Mouse (Mus musculus) kidney, adult 2 months (tissue): ENCODE data around the gene Rbfox3.

Source experiments
- CTCF ChIP-seq: fragments of 200-500 bp; conservative IDR thresholded peaks from 2 replicates; pipeline ENCODE4 v1.5.1; 2011; ENCODE audit warnings: low read depth, mild to moderate bottlenecking, control low read depth, low read length, moderate library complexity, mixed read lengths; ENCODE audit not compliant: insufficient read depth, insufficient read length
- POLR2A ChIP-seq: fragments of 200-500 bp; IDR thresholded peaks from one replicate; pipeline ENCODE4 v1.6.1; 2011; ENCODE audit warnings: low read depth, low read length, control low read depth

DNA sequence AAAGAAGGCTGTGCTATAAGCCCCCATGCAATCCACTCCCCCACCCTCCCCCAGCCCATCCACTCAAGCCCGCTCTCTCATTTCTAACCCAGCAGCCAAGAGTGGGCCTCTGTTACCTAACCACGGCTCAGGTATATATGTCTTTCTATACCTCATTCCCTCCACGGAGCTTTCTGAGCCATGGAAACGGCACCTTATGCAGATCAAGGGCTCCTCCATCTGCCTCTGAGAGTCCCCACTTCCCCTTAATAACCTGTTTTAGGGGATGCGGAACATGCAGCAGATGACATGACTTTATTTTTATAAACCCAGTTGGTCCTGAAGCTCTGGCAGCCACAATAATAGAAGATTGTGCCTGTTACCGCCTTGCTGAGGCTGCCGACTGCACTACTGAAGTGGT lies 63.4 kb downstream of the Rbfox3 start:
- no peak for TF ChIP-seq POLR2A
- no peak for TF ChIP-seq CTCF
